Mouse (Mus musculus): Measurements from ENCODE around the gene Serinc3.

DNA sequence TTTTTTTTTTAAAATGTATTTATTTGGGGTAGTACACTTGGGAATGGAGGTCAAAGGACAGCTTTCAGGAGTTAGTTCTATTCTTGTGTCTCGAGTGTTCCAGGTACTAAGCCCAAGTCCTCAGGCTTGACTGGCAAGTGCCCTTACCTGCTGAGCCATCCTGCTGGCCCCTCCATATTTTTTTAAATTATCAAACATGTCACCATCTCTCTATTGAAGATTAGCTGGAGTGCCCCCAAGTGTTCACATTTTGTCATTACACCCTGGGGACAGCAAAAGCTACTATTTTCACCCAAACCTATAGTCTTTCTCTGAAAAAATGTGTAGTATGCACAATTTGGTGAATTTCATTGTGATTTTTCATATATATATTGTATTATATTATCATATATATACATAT is 52.8 kb downstream of the Serinc3 start:
- TF ChIP-seq CTCF (IDR thresholded peaks at IDR 0.05; ENCODE audit: low read depth), result peak; percentile 42
- no peak for TF ChIP-seq EP300 (IDR thresholded peaks at IDR 0.05; ENCODE audit: low read depth)
